In the genomic region with DNA sequence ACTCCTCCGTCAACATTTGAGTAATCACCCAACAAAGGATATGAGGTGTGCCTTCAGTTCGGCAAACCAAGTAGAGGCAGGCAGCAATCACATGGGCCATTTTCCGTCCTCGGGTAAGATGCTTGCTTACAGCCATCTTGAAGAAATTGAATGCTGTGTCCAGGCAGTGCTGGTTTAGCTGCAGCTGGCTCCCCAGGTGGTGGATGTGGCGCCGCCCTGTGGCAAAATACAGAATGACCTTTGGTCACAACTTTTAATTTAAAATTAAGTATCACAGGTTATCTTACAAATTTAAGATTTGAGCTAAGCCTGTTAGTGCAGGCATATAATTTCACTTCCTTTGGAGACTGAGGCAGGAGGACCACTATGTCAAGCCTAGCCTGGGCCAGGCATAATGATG, we compare ENCODE assay signal across 9 mouse cellular contexts. TPM values are rescaled to one million over a fixed set of nuclear protein-coding genes. Genes with fewer than 3 reads are reported as not detected.
DNase-seq lines count a peak whose midpoint lies in the region; ATAC-seq lines count a peak whose summit lies in the region.
"Had no signal": no experiment of that assay in that cellular context is flagged by ENCODE, and none has a peak within 500 bp of the region (broad histone marks: within the 10 kb centered on the region; RNA-seq: fewer than 3 reads in every experiment).

No protein-coding gene starts in this region.

- peaks cover 10% of the 10 kb centered on the region for H3K36me3 ChIP-seq in limb, embryonic 11.5 days (ENCODE audit: control insufficient read depth, insufficient read depth, low read length)

- H3K27ac ChIP-seq in limb, embryonic 11.5 days (replicated peaks; ENCODE audit: low read depth, low read length) = no peak overlapping the region

- peak; percentile 67 for DNase-seq in heart, postnatal 4 days
- no peak for DNase-seq in heart, adult 11 months
- DNase-seq in urinary bladder, postnatal 25 days (ENCODE audit: low spot score) = peak; percentile 42
- DNase-seq in urinary bladder, postnatal 4 days (ENCODE audit: low spot score in 2 of 2) = no peak
- peak; percentile 47 for DNase-seq in limb, embryonic 11.5 days (ENCODE audit: low spot score)
- DNase-seq in thymus, postnatal 36 days = peak; percentile 42 to 51
- DNase-seq in urinary bladder, adult 18-20 months (ENCODE audit: low spot score in 2 of 2) = no peak

- H3K9me3 ChIP-seq in limb, embryonic 11.5 days (ENCODE audit: control insufficient read depth, low read length) = no peaks in the 10 kb centered on the region
- H3K9me3 ChIP-seq: megakaryocyte, embryonic 14.5 days had no signal

- no peaks in the 10 kb centered on the region for H3K4me1 ChIP-seq in limb, embryonic 11.5 days (ENCODE audit: control insufficient read depth, insufficient read depth, low read length)

- H3K4me3 ChIP-seq in limb, embryonic 11.5 days (ENCODE audit: low read depth, low read length) = no peak overlapping the region
- H3K4me3 ChIP-seq: megakaryocyte, embryonic 14.5 days had no signal

- H3K4me2 ChIP-seq in limb, embryonic 11.5 days (ENCODE audit: low read depth, severe bottlenecking) = no peak overlapping the region

- no peaks in the 10 kb centered on the region for H3K27me3 ChIP-seq in limb, embryonic 11.5 days (ENCODE audit: control insufficient read depth, insufficient read depth, low read length)
- H3K27me3 ChIP-seq: megakaryocyte, embryonic 14.5 days had no signal

- WGBS in limb, embryonic 11.5 days = 70% methylated on average over 6 of the region's 6 CpGs

- ATAC-seq in limb, embryonic 11.5 days (ENCODE audit: insufficient number of reproducible peaks, low FRiP score, low TSS enrichment, low read depth) = no peak
- no peak for ATAC-seq in megakaryocyte, adult 5-6 weeks (ENCODE audit: poor library complexity, severe bottlenecking)

- no peak overlapping the region for H3K9ac ChIP-seq in limb, embryonic 11.5 days (ENCODE audit: low read length)

RNA-seq across cellular contexts. Expression of a gene that starts 11.6 kb away (rescaled TPM):
- 10 to 100 TPM; 26.0 to 28.1 TPM for total RNA-seq in heart, postnatal 4 days (2021)
- polyA plus RNA-seq in limb, embryonic 11.5 days (2014; fragmentation: Nextera tagmentation; extraction: Ambion mirVana) = 26.4 and 27.4 TPM in 2 replicates
- total RNA-seq in megakaryocyte, adult 5-6 weeks (2015) = 4.2 and 5.9 TPM in 2 replicates
- 2.4 and 4.0 TPM in 2 replicates for total RNA-seq in megakaryocyte, adult 5-6 weeks (2017)

RNA-seq across cellular contexts. Expression of a gene that starts 12.6 kb away (rescaled TPM):
- total RNA-seq in heart, postnatal 4 days (2021) = 10 to 100 TPM; 38.3 to 40.8 TPM
- 58.8 and 63.0 TPM in 2 replicates for polyA plus RNA-seq in limb, embryonic 11.5 days (2014; fragmentation: Nextera tagmentation; extraction: Ambion mirVana)
- total RNA-seq in megakaryocyte, adult 5-6 weeks (2015) = 20.2 and 25.3 TPM in 2 replicates
- total RNA-seq in megakaryocyte, adult 5-6 weeks (2017) = 37.0 and 43.6 TPM in 2 replicates

RNA-seq across cellular contexts. Expression of a gene that starts 26.4 kb away (rescaled TPM):
- total RNA-seq in heart, postnatal 4 days (2021) = 10 to 100 TPM; 31.8 to 33.4 TPM
- 11.7 and 13.5 TPM in 2 replicates for polyA plus RNA-seq in limb, embryonic 11.5 days (2014; fragmentation: Nextera tagmentation; extraction: Ambion mirVana)
- 55.1 TPM in 2 replicates for total RNA-seq in megakaryocyte, adult 5-6 weeks (2015)
- 36.5 and 37.5 TPM in 2 replicates for total RNA-seq in megakaryocyte, adult 5-6 weeks (2017)

RNA-seq across cellular contexts. Expression of a gene that starts 46.0 kb away (rescaled TPM):
- total RNA-seq in heart, postnatal 4 days (2021) = 10 to 100 TPM; 10.3 to 15.7 TPM
- 87.9 and 90.1 TPM in 2 replicates for polyA plus RNA-seq in limb, embryonic 11.5 days (2014; fragmentation: Nextera tagmentation; extraction: Ambion mirVana)
- 9.7 and 10.5 TPM in 2 replicates for total RNA-seq in megakaryocyte, adult 5-6 weeks (2015)
- total RNA-seq in megakaryocyte, adult 5-6 weeks (2017) = 11.4 and 11.9 TPM in 2 replicates

RNA-seq across cellular contexts. Expression of a gene that starts 58.3 kb away (rescaled TPM):
- total RNA-seq in heart, postnatal 4 days (2021) = 10 to 100 TPM; 29.1 to 29.2 TPM
- polyA plus RNA-seq in limb, embryonic 11.5 days (2014; fragmentation: Nextera tagmentation; extraction: Ambion mirVana) = 4.0 and 4.7 TPM in 2 replicates
- total RNA-seq in megakaryocyte, adult 5-6 weeks (2015) = 0.36 and 1.3 TPM in 2 replicates
- total RNA-seq in megakaryocyte, adult 5-6 weeks (2017) = not detected in 2 replicates

Comparison
In these comparisons a context has a peak if more than half of its experiments do, and no peak if none do; other contexts are left out.
1. DNase-seq: peak in heart, postnatal 4 days (single experiment), urinary bladder, postnatal 25 days (single experiment), limb, embryonic 11.5 days (single experiment) and thymus, postnatal 36 days (2 of 2); none in heart, adult 11 months (single experiment), urinary bladder, postnatal 4 days (0 of 2) and urinary bladder, adult 18-20 months (0 of 2).